Mouse (Mus musculus) olfactory bulb, adult 2 months (tissue): ENCODE measurements around the gene Ptprk.

Source experiments
- CTCF ChIP-seq: fragments of 200-500 bp; IDR thresholded peaks from 2 replicates; pipeline ENCODE4 v1.5.1; 2012; ENCODE audit warnings: low read depth, mild to moderate bottlenecking, low read length, moderate library complexity; ENCODE audit not compliant: insufficient read depth
- POLR2A ChIP-seq: fragments of 200-500 bp; IDR thresholded peaks from 2 replicates; pipeline ENCODE4 v1.6.1; 2012; ENCODE audit warnings: mild to moderate bottlenecking, low read depth, low read length, moderate library complexity; ENCODE audit not compliant: insufficient read depth

DNA sequence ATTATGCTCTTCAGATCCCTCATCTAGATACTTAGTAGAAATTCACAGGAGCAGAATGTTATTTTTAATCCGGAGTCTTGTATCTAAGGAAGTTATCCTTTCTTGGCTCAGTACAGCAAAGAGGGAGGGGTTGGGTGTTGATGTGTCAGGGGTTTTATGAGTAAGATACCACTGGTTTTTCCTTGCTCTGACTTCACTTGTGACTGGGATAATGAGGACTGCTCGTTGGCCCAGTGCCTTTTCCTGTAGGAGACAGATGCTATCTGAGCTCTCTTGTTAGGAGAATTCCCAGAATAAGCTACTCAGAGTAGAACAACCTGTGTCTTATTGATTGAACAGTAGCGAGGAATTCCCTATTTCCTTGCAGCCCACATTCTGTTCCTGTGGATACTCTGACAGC, 39.3 kb downstream of the Ptprk start:
- no peak for TF ChIP-seq POLR2A
- TF ChIP-seq CTCF, result no peak
